Mouse (Mus musculus) limb, embryonic 11.5 days (tissue): ENCODE data around the gene Mtr. TPM values are rescaled to one million over a fixed set of nuclear protein-coding genes. Genes with fewer than 3 reads are reported as not detected.
A peak's percentile ranks its signal among the peaks of the same experiment; 100 is the strongest.

Experiments
- ATAC-seq: fragments of 200-750 bp; cut with Nextera tagmentation; 2 replicates; pipeline ENCODE4 v1.8.0; 2017; ENCODE audit warnings: low read depth; ENCODE audit not compliant: insufficient number of reproducible peaks, low FRiP score, low TSS enrichment
- DNase-seq: peaks from one replicate; pipeline ENCODE4 v3.0.0-alpha.2; 2015; ENCODE audit warnings: low spot score
- H3K27ac ChIP-seq: fragments of 300-500 bp; sonication (generic); replicated peaks from 2 replicates; pipeline ENCODE4 v1.5.1; 2014; ENCODE audit warnings: low read depth, mild to moderate bottlenecking, low read length
- H3K27me3 ChIP-seq: fragments of 300-500 bp; sonication (generic); 2 replicates; pipeline ENCODE4 v1.6.1; 2014; ENCODE audit warnings: mild to moderate bottlenecking, low read length, mixed read lengths; ENCODE audit not compliant: control insufficient read depth, insufficient read depth
- H3K36me3 ChIP-seq: fragments of 300-500 bp; sonication (generic); 2 replicates; pipeline ENCODE4 v1.6.1; 2014; ENCODE audit warnings: mild to moderate bottlenecking, low read length, moderate library complexity, mixed read lengths; ENCODE audit not compliant: control insufficient read depth, insufficient read depth
- H3K4me1 ChIP-seq: fragments of 300-500 bp; sonication (generic); 2 replicates; pipeline ENCODE4 v1.6.1; 2014; ENCODE audit warnings: low read length, mixed read lengths; ENCODE audit not compliant: control insufficient read depth, insufficient read depth
- H3K4me2 ChIP-seq: fragments of 300-500 bp; sonication (generic); 2 replicates; pipeline ENCODE4 v1.6.1; 2014; ENCODE audit warnings: low read depth, mild to moderate bottlenecking, moderate library complexity; ENCODE audit not compliant: severe bottlenecking
- H3K4me3 ChIP-seq: fragments of 300-500 bp; sonication (generic); 2 replicates; pipeline ENCODE4 v1.5.1; 2014; ENCODE audit warnings: low read depth, low read length
- H3K9ac ChIP-seq: fragments of 300-500 bp; sonication (generic); 2 replicates; pipeline ENCODE4 v1.6.1; 2014; ENCODE audit warnings: mild to moderate bottlenecking, low read length
- H3K9me3 ChIP-seq: fragments of 300-500 bp; sonication (generic); 2 replicates; pipeline ENCODE4 v1.6.1; 2016; ENCODE audit warnings: low read length; ENCODE audit not compliant: control insufficient read depth
- WGBS: fragments of 180-500 bp; shearing (Covaris S2); extraction: QIAGEN DNeasy Blood & Tissue Kit; methylation state at CpG from one replicate; pipeline ENCODE4 v1.1.7; 2014; 5-methylcytosine and 5-hydroxymethylcytosine counted together
- polyA plus RNA-seq: library from polyadenylated mRNA; unstranded; fragments of >200 nt; fragmentation: Nextera tagmentation; extraction: Ambion mirVana; gene quantifications from 2 replicates; pipeline ENCODE4 v1.2.1, GENCODE M21; 2014

The Mtr gene
- polyA plus RNA-seq, 1 experiment from 2014 or later, result 21.4 TPM

GRCm38 (mm10) chr13:12194942-12195662 is 62.8 kb downstream of the Mtr start:
- no peak overlapping the region for H3K4me2 ChIP-seq
- WGBS, result 93% methylated on average over 12 of the region's 12 CpGs

DNA sequence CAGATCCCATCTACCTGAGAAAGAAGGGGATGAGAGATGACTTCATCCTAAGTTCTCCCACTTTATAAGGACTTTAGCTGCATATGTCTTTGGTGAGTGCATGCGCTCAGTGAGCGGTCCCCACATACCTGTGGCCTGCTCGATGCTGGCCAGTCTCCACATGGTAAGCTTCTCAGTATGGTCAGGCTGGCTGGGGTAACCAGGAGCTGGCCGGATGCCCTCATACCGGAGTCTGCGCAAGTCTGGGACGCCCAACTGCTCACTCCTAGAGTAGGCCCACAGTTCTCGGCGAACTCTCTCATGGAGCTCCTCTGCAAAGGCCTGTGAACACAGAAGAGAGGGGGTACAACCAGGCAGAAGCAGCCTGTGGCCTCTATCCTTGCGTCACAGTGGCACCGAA is 68.7 kb downstream of the Mtr start:
- peaks cover 6% of the 10 kb centered on the region; the same call in 1 of the 2 replicates for H3K36me3 ChIP-seq
- ATAC-seq, result no peak

More at GRCm38 (mm10) chr13:12194942-12195662, 62.8 kb downstream of the Mtr start:
- no peaks in the 10 kb centered on the region for H3K27me3 ChIP-seq
- no peaks in the 10 kb centered on the region for H3K4me1 ChIP-seq
- ATAC-seq (no peak), DNase-seq (no peak)
- H3K9me3 ChIP-seq, result no peaks in the 10 kb centered on the region
- H3K27ac ChIP-seq, result no peak overlapping the region
- H3K4me3 ChIP-seq, result no peak overlapping the region
- no peak overlapping the region for H3K9ac ChIP-seq
- H3K36me3 ChIP-seq, result no peaks in the 10 kb centered on the region; the same call in none of the 2 replicates

GRCm38 (mm10) chr13:12188804-12189203 is 69.1 kb downstream of the Mtr start:
- no peak overlapping the region for H3K27ac ChIP-seq
- H3K4me3 ChIP-seq, result no peak overlapping the region
- 89% methylated on average over 11 of the region's 11 CpGs for WGBS
- no peak for DNase-seq
- H3K9ac ChIP-seq, result no peak overlapping the region
- H3K9me3 ChIP-seq, result no peaks in the 10 kb centered on the region
- ATAC-seq, result no peak
- no peaks in the 10 kb centered on the region for H3K27me3 ChIP-seq
- H3K36me3 ChIP-seq, result peaks cover 6% of the 10 kb centered on the region; the same call in 1 of the 2 replicates
- no peaks in the 10 kb centered on the region for H3K4me1 ChIP-seq
- no peak overlapping the region for H3K4me2 ChIP-seq

More for the DNA sequence above, 68.7 kb downstream of the Mtr start:
- no peak for DNase-seq
- no peak overlapping the region for H3K4me3 ChIP-seq
- no peak overlapping the region for H3K9ac ChIP-seq
- 93% methylated on average over 11 of the region's 11 CpGs for WGBS
- no peak overlapping the region for H3K27ac ChIP-seq
- no peaks in the 10 kb centered on the region for H3K4me1 ChIP-seq
- no peak overlapping the region for H3K4me2 ChIP-seq
- H3K27me3 ChIP-seq, result no peaks in the 10 kb centered on the region
- no peaks in the 10 kb centered on the region for H3K9me3 ChIP-seq

DNA sequence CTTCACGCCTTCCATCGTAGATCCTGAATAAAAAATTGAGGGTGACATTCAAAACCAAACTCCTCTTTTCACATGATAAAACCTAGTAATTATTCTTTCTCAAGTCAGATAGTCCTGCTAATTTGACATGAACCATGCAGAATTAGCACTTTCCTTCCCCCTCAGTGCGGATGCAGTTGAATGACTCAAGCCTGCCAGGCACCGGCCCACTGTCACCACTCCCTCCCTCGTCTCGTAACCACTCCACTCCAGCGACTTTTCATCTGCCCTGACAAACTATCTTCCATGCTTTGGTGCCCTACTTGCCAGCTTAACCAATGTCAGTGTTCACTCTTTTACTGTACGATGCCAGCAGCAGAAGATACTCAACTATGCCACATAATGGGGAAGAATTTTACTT is 78.4 kb downstream of the Mtr start:
- no peak for ATAC-seq
- WGBS, result 73% methylated on average over 8 of the region's 8 CpGs
- H3K4me3 ChIP-seq, result no peak overlapping the region
- no peak overlapping the region for H3K9ac ChIP-seq
- no peak overlapping the region for H3K4me2 ChIP-seq
- no peak overlapping the region for H3K27ac ChIP-seq
- no peaks in the 10 kb centered on the region for H3K9me3 ChIP-seq
- H3K36me3 ChIP-seq, result peaks cover 2% of the 10 kb centered on the region; the same call in 1 of the 2 replicates
- H3K4me1 ChIP-seq, result no peaks in the 10 kb centered on the region
- H3K27me3 ChIP-seq, result no peaks in the 10 kb centered on the region
- DNase-seq, result no peak

DNA sequence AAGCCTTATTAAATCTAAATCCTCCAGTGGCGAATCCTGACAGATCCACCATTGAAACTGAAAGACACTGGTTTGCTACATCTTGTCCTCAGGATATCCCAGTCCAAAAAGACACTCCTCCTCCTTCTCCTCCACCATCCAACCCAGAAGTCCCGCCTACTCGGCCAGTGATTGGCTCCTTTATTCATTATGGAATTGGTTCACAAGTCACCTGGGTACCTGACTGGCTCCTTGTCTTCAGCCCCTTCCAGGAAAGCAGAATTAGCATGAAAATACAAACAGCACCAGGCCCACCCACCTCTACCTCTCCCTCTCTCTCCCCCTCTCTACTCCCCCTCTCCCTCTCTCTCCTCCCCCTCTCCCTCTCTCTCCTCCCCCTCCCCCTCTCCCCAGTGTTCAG is 81.2 kb downstream of the Mtr start:
- WGBS, result 18% methylated on average over 3 of the region's 3 CpGs
- Histone ChIP-seq H3K4me1 (no peaks in the 10 kb centered on the region), H3K27me3 (no peaks in the 10 kb centered on the region), H3K4me3 (no peak overlapping the region), H3K9ac (no peak overlapping the region), H3K27ac (no peak overlapping the region), H3K36me3 (no peaks in the 10 kb centered on the region), H3K9me3 (no peaks in the 10 kb centered on the region), H3K4me2 (no peak overlapping the region)
- ATAC-seq, result no peak
- no peak for DNase-seq

DNA sequence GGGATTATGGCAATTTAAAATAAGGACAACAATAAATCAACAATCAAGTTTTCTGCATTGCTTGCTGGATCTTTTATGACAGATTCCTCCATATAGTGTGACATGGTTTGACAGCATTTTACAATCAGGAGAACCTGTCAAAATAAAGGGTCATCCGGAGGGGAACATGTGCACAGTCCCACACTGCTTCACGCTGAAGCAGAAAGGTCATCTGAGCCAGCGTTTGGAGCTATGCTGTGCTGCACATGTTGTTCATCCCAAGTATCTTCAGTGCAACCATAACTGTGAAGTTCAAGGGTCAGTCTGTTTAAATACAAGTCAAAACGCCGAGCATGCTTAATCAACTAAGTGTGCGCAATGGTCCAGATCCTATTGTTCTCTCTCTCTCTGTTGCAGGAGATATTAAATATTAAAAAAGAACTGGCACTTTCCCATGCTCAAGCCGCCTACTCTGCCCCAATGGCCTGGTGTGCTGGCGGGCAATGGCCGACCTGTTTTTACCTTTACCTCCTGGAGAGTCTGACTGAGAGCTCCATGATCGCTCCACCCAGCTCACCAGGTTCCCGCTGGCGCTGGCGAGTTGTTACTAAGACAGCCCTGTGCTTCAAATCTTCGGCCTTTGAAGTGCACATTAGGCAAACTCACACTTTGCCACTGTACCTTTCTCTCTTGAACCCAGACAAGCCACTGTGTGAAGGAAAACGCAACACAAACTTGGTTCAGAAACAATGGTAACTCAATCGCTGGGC is 81.8 kb downstream of the Mtr start:
- no peaks in the 10 kb centered on the region for H3K27me3 ChIP-seq
- 34% methylated on average over 16 of the region's 16 CpGs for WGBS
- no peak overlapping the region for H3K27ac ChIP-seq
- DNase-seq, result no peak
- no peaks in the 10 kb centered on the region for H3K9me3 ChIP-seq
- no peak overlapping the region for H3K4me3 ChIP-seq
- no peaks in the 10 kb centered on the region for H3K4me1 ChIP-seq
- ATAC-seq, result no peak
- no peaks in the 10 kb centered on the region for H3K36me3 ChIP-seq
- no peak overlapping the region for H3K9ac ChIP-seq
- 0 out of 2 replicates have a peak overlapping the region, but pooled peaks have one; percentile 10 for H3K4me2 ChIP-seq

- Histone ChIP-seq H3K4me2 (no peak overlapping the region), H3K4me3 (no peak overlapping the region), H3K9ac (no peak overlapping the region), H3K9me3 (no peaks in the 10 kb centered on the region), H3K27me3 (no peaks in the 10 kb centered on the region), H3K27ac (no peak overlapping the region), H3K4me1 (no peaks in the 10 kb centered on the region), H3K36me3 (no peaks in the 10 kb centered on the region)
- ATAC-seq, result no peak
- WGBS, result 86% methylated on average over 9 of the region's 9 CpGs
- DNase-seq, result no peak
Measured at GRCm38 (mm10) chr13:12167276-12167675, 90.6 kb downstream of the Mtr start.

- H3K36me3 ChIP-seq, result no peaks in the 10 kb centered on the region
- no peak overlapping the region for H3K9ac ChIP-seq
- no peaks in the 10 kb centered on the region for H3K27me3 ChIP-seq
- ATAC-seq (no peak), DNase-seq (no peak)
- H3K4me2 ChIP-seq, result no peak overlapping the region
- WGBS, result 39% methylated on average over 6 of the region's 6 CpGs
- no peak overlapping the region for H3K27ac ChIP-seq
- no peak overlapping the region for H3K4me3 ChIP-seq
- H3K9me3 ChIP-seq, result no peaks in the 10 kb centered on the region
- H3K4me1 ChIP-seq, result no peaks in the 10 kb centered on the region
Measured at GRCm38 (mm10) chr13:12166386-12166785, 91.5 kb downstream of the Mtr start.
